Mouse (Mus musculus) forebrain, embryonic 16.5 days (tissue): ENCODE results near the gene Rnf150. TPM values are rescaled to one million over a fixed set of nuclear protein-coding genes. Genes with fewer than 3 reads are reported as not detected.
A peak's percentile ranks its signal among the peaks of the same experiment; 100 is the strongest.

Experiments used
- ATAC-seq: fragments of 200-750 bp; cut with Nextera tagmentation; 2 replicates; pipeline ENCODE4 v1.8.0; 2017; ENCODE audit warnings: mild to moderate bottlenecking, moderate library complexity
- H3K27ac ChIP-seq: fragments of 300-500 bp; sonication (generic); 2 replicates; pipeline ENCODE4 v1.5.1; 2014; ENCODE audit warnings: low read length, control low read depth
- H3K27me3 ChIP-seq: fragments of 300-500 bp; sonication (generic); replicated peaks from 2 replicates; pipeline ENCODE4 v1.6.1; 2014; ENCODE audit warnings: low read length; ENCODE audit not compliant: control insufficient read depth, insufficient read depth
- H3K36me3 ChIP-seq: fragments of 300-500 bp; sonication (generic); 2 replicates; pipeline ENCODE4 v1.6.1; 2014; ENCODE audit not compliant: control insufficient read depth, insufficient read depth
- H3K4me1 ChIP-seq: fragments of 300-500 bp; sonication (generic); replicated peaks from 2 replicates; pipeline ENCODE4 v1.6.1; 2014; ENCODE audit warnings: low read length; ENCODE audit not compliant: control insufficient read depth, insufficient read depth
- H3K4me2 ChIP-seq: fragments of 300-500 bp; sonication (generic); 2 replicates; pipeline ENCODE4 v1.6.1; 2014; ENCODE audit warnings: mild to moderate bottlenecking, low read length, control low read depth
- H3K4me3 ChIP-seq: fragments of 300-500 bp; sonication (generic); replicated peaks from 2 replicates; pipeline ENCODE4 v1.5.1; 2014; ENCODE audit warnings: mild to moderate bottlenecking, low read length, control low read depth
- H3K9ac ChIP-seq: fragments of 300-500 bp; sonication (generic); replicated peaks from 2 replicates; pipeline ENCODE4 v1.6.1; 2014; ENCODE audit warnings: low read depth, low read length, control low read depth
- H3K9me3 ChIP-seq: fragments of 300-500 bp; sonication (generic); 2 replicates; pipeline ENCODE4 v1.6.1; 2016; ENCODE audit warnings: low read length; ENCODE audit not compliant: control insufficient read depth
- WGBS: fragments of 180-500 bp; shearing (Covaris S2); extraction: QIAGEN DNeasy Blood & Tissue Kit; methylation state at CpG from one replicate; pipeline ENCODE4 v1.1.7; 2014; 5-methylcytosine and 5-hydroxymethylcytosine counted together
- polyA plus RNA-seq: library from polyadenylated mRNA; unstranded; fragments of >200 nt; fragmentation: Nextera tagmentation; extraction: Ambion mirVana; gene quantifications from 2 replicates; pipeline ENCODE4 v1.2.1, GENCODE M21; 2015

The Rnf150 gene
- polyA plus RNA-seq, 1 experiment from 2014 or later = 2.0 TPM

GRCm38 (mm10) chr8:82858541-82859342 lies 4.4 kb upstream of the Rnf150 start:
- Histone ChIP-seq H3K9me3 (no peaks in the 10 kb centered on the region), H3K27me3 (no peaks in the 10 kb centered on the region), H3K4me1 (peaks cover 3% of the 10 kb centered on the region; the same call in 1 of the 2 replicates), H3K4me2 (no peak overlapping the region), H3K9ac (no peak overlapping the region), H3K27ac (no peak overlapping the region), H3K36me3 (no peaks in the 10 kb centered on the region), H3K4me3 (no peak overlapping the region)
- 67% methylated on average over 9 of the region's 9 CpGs for WGBS
- ATAC-seq = no peak

GRCm38 (mm10) chr8:82859343-82859620 lies 3.9 kb upstream of the Rnf150 start:
- WGBS = 87% methylated on average over 2 of the region's 2 CpGs
- ATAC-seq = no peak

GRCm38 (mm10) chr8:82863745-82864520 lies 777 bp downstream of the Rnf150 start:
- H3K4me3 ChIP-seq = peak overlapping the region; percentile 59
- H3K27me3 ChIP-seq = no peaks in the 10 kb centered on the region
- peak; percentile 76 for ATAC-seq
- peak overlapping the region; percentile 86 for H3K9ac ChIP-seq
- H3K27ac ChIP-seq = peak overlapping the region; percentile 90
- no peaks in the 10 kb centered on the region for H3K36me3 ChIP-seq
- H3K4me1 ChIP-seq = peaks cover 7% of the 10 kb centered on the region
- no peaks in the 10 kb centered on the region for H3K9me3 ChIP-seq
- peak overlapping the region; percentile 64 for H3K4me2 ChIP-seq
- under 1% methylated on average over 75 of the region's 80 CpGs for WGBS

More at GRCm38 (mm10) chr8:82859343-82859620, 3.9 kb upstream of the Rnf150 start:
- no peak overlapping the region for H3K9ac ChIP-seq
- no peaks in the 10 kb centered on the region for H3K27me3 ChIP-seq
- no peak overlapping the region for H3K27ac ChIP-seq
- H3K9me3 ChIP-seq = no peaks in the 10 kb centered on the region
- no peak overlapping the region for H3K4me2 ChIP-seq
- H3K4me3 ChIP-seq = no peak overlapping the region
- H3K36me3 ChIP-seq = no peaks in the 10 kb centered on the region
- H3K4me1 ChIP-seq = peaks cover 3% of the 10 kb centered on the region; the same call in 1 of the 2 replicates

- Histone ChIP-seq H3K27me3 (no peaks in the 10 kb centered on the region), H3K36me3 (no peaks in the 10 kb centered on the region), H3K4me1 (peaks cover 7% of the 10 kb centered on the region), H3K9ac (peak overlapping the region; percentile 86), H3K27ac (no peak overlapping the region; the same call in 1 of the 2 replicates), H3K9me3 (no peaks in the 10 kb centered on the region), H3K4me2 (peak overlapping the region; percentile 64), H3K4me3 (peak overlapping the region; percentile 59)
- peak; percentile 13 for ATAC-seq
- WGBS = 2% methylated on average over 10 of the region's 10 CpGs
These were observed 1.3 kb downstream of the Rnf150 start for GRCm38 (mm10) chr8:82864521-82864818.

GRCm38 (mm10) chr8:82865239-82865638 lies 2.1 kb downstream of the Rnf150 start:
- Histone ChIP-seq H3K4me2 (peak overlapping the region; percentile 64), H3K9me3 (no peaks in the 10 kb centered on the region), H3K36me3 (no peaks in the 10 kb centered on the region), H3K9ac (0 out of 2 replicates have a peak overlapping the region, but pooled peaks have one; percentile 19), H3K4me1 (peaks cover 7% of the 10 kb centered on the region), H3K27ac (no peak overlapping the region), H3K27me3 (no peaks in the 10 kb centered on the region), H3K4me3 (peak overlapping the region; percentile 59)
- WGBS = 34% methylated on average over 5 of the region's 5 CpGs
- no peak for ATAC-seq

GRCm38 (mm10) chr8:82866251-82866650 lies 3.1 kb downstream of the Rnf150 start:
- Histone ChIP-seq H3K4me2 (peak overlapping the region; percentile 20), H3K9ac (no peak overlapping the region), H3K27me3 (no peaks in the 10 kb centered on the region), H3K4me1 (peaks cover 7% of the 10 kb centered on the region), H3K4me3 (no peak overlapping the region), H3K36me3 (no peaks in the 10 kb centered on the region), H3K27ac (no peak overlapping the region), H3K9me3 (no peaks in the 10 kb centered on the region)
- 60% methylated on average over 1 of the region's 1 CpGs for WGBS
- no peak for ATAC-seq

- WGBS = 80% methylated on average over 4 of the region's 4 CpGs
These were observed 7.8 kb downstream of the Rnf150 start for GRCm38 (mm10) chr8:82870840-82871490.

GRCm38 (mm10) chr8:82871986-82872385 lies 8.8 kb downstream of the Rnf150 start:
- Histone ChIP-seq H3K9me3 (no peaks in the 10 kb centered on the region), H3K27me3 (no peaks in the 10 kb centered on the region), H3K4me2 (no peak overlapping the region), H3K9ac (no peak overlapping the region), H3K36me3 (no peaks in the 10 kb centered on the region), H3K4me3 (no peak overlapping the region), H3K4me1 (no peaks in the 10 kb centered on the region), H3K27ac (no peak overlapping the region)
- ATAC-seq = no peak
- 92% methylated on average over 4 of the region's 4 CpGs for WGBS

More at GRCm38 (mm10) chr8:82870840-82871490, 7.8 kb downstream of the Rnf150 start:
- Histone ChIP-seq H3K9me3 (no peaks in the 10 kb centered on the region), H3K4me3 (no peak overlapping the region), H3K36me3 (no peaks in the 10 kb centered on the region), H3K4me1 (no peaks in the 10 kb centered on the region; the same call in 1 of the 2 replicates), H3K27ac (no peak overlapping the region), H3K9ac (no peak overlapping the region), H3K4me2 (no peak overlapping the region), H3K27me3 (no peaks in the 10 kb centered on the region)
- no peak for ATAC-seq

- WGBS = 89% methylated on average over 2 of the region's 2 CpGs
- H3K36me3 ChIP-seq = no peaks in the 10 kb centered on the region
- H3K9me3 ChIP-seq = no peaks in the 10 kb centered on the region
- H3K4me3 ChIP-seq = no peak overlapping the region
- no peaks in the 10 kb centered on the region for H3K4me1 ChIP-seq
- H3K4me2 ChIP-seq = no peak overlapping the region
- no peaks in the 10 kb centered on the region for H3K27me3 ChIP-seq
- no peak for ATAC-seq
- H3K9ac ChIP-seq = no peak overlapping the region
- no peak overlapping the region for H3K27ac ChIP-seq
These were observed 10.9 kb downstream of the Rnf150 start for GRCm38 (mm10) chr8:82874102-82874501.
